Mouse (Mus musculus) lung, postnatal 0 days (tissue): ENCODE measurements around the gene Trappc4. TPM values are rescaled to one million over a fixed set of nuclear protein-coding genes. Genes with fewer than 3 reads are reported as not detected.
A peak's percentile ranks its signal among the peaks of the same experiment; 100 is the strongest.
"Not testable (repeated sequence)": the region's sequence is repeated elsewhere in the genome, so short reads cannot be mapped to it uniquely, and the experiment has no call there.

Experiments
- ATAC-seq: fragments of 200-750 bp; cut with Nextera tagmentation; 2 replicates; pipeline ENCODE4 v1.8.0; 2017; ENCODE audit warnings: moderate library complexity
- DNase-seq: peaks from one replicate; pipeline ENCODE4 v3.0.0-alpha.2; 2016; ENCODE audit warnings: low spot score
- H3K27ac ChIP-seq: fragments of 300-500 bp; sonication (generic); 2 replicates; pipeline ENCODE4 v1.5.1; 2014; ENCODE audit warnings: antibody characterized with exemption, mild to moderate bottlenecking, low read length, mixed read lengths
- H3K27me3 ChIP-seq: fragments of 300-500 bp; sonication (generic); replicated peaks from 2 replicates; pipeline ENCODE4 v1.6.1; 2014; ENCODE audit warnings: low read length, mixed read lengths; ENCODE audit not compliant: insufficient read depth
- H3K36me3 ChIP-seq: fragments of 300-500 bp; sonication (generic); 2 replicates; pipeline ENCODE4 v1.6.1; 2014; ENCODE audit warnings: low read length, mixed read lengths; ENCODE audit not compliant: insufficient read depth
- H3K4me1 ChIP-seq: fragments of 300-500 bp; sonication (generic); 2 replicates; pipeline ENCODE4 v1.6.1; 2014; ENCODE audit warnings: antibody characterized with exemption, low read depth, low read length, mixed read lengths; ENCODE audit not compliant: insufficient read depth
- H3K4me2 ChIP-seq: fragments of 300-500 bp; sonication (generic); replicated peaks from 2 replicates; pipeline ENCODE4 v1.6.1; 2014; ENCODE audit warnings: low read depth, mild to moderate bottlenecking, low read length, moderate library complexity, mixed read lengths
- H3K4me3 ChIP-seq: fragments of 300-500 bp; sonication (generic); 2 replicates; pipeline ENCODE4 v1.5.1; 2014; ENCODE audit warnings: low read depth, low read length
- H3K9ac ChIP-seq: fragments of 300-500 bp; sonication (generic); replicated peaks from 2 replicates; pipeline ENCODE4 v1.6.1; 2014; ENCODE audit warnings: low read depth, mild to moderate bottlenecking
- H3K9me3 ChIP-seq: fragments of 300-500 bp; sonication (generic); 2 replicates; pipeline ENCODE4 v1.6.1; 2016; ENCODE audit warnings: low read length, mixed read lengths
- CTCF ChIP-seq: IDR thresholded peaks from 2 replicates; pipeline ENCODE4 v1.5.1; 2016; ENCODE audit warnings: antibody characterized with exemption, mild to moderate bottlenecking
- EP300 ChIP-seq: IDR thresholded peaks from 2 replicates; pipeline ENCODE4 v1.6.1; 2016; ENCODE audit warnings: antibody characterized with exemption, mild to moderate bottlenecking, control low read depth
- WGBS: fragments of 180-500 bp; shearing (Covaris S2); extraction: QIAGEN DNeasy Blood & Tissue Kit; methylation state at CpG from one replicate; pipeline ENCODE4 v1.1.7; 2014; 5-methylcytosine and 5-hydroxymethylcytosine counted together
- polyA plus RNA-seq: library from polyadenylated mRNA; unstranded; fragments of >200 nt; fragmentation: Nextera tagmentation; extraction: Ambion mirVana; gene quantifications from 2 replicates; pipeline ENCODE4 v1.2.1, GENCODE M21; 2015

The Trappc4 gene
- polyA plus RNA-seq, 1 experiment from 2014 or later, result 136 TPM

GRCm38 (mm10) chr9:44379054-44379834 lies 28.2 kb downstream of the Trappc4 start, which contains the start of gene Hyou1:
Hyou1 (plus strand) TSS chr9:44379490.
- DNase-seq, result peak; percentile 98
- Histone ChIP-seq H3K4me1 (peaks cover 4% of the 10 kb centered on the region), H3K4me3 (peak within 1 kb of the TSS; percentile 70), H3K27me3 (no peaks in the 10 kb centered on the region), H3K27ac (peak within 1 kb of the TSS; percentile 77), H3K36me3 (peaks cover 17% of the 10 kb centered on the region; the same call in 1 of the 2 replicates), H3K4me2 (peak within 1 kb of the TSS; percentile 93), H3K9me3 (no peaks in the 10 kb centered on the region), H3K9ac (peak within 1 kb of the TSS; percentile 70)
- peak; percentile 99 for ATAC-seq
- under 1% methylated on average over 81 of the region's 83 CpGs for WGBS
- TF ChIP-seq CTCF, result peak; percentile 57
- TF ChIP-seq EP300, result no peak

GRCm38 (mm10) chr9:44378153-44378730 lies 29.2 kb downstream of the Trappc4 start:
- Histone ChIP-seq H3K4me1 (peaks cover 4% of the 10 kb centered on the region), H3K27ac (no peak overlapping the region), H3K36me3 (peaks cover 7% of the 10 kb centered on the region; the same call in 1 of the 2 replicates), H3K27me3 (no peaks in the 10 kb centered on the region), H3K9me3 (no peaks in the 10 kb centered on the region), H3K4me2 (peak overlapping the region; percentile 59), H3K4me3 (peak overlapping the region; percentile 70; the same call in 1 of the 2 replicates), H3K9ac (0 out of 2 replicates have a peak overlapping the region, but pooled peaks have one; percentile 44)
- no peak for ATAC-seq
- no peak for TF ChIP-seq CTCF
- TF ChIP-seq EP300, result no peak
- DNase-seq, result no peak
- 78% methylated on average over 5 of the region's 5 CpGs for WGBS

- not testable (repeated sequence) for H3K36me3 ChIP-seq, H3K27me3 ChIP-seq, ATAC-seq, H3K9ac ChIP-seq, H3K9me3 ChIP-seq, H3K27ac ChIP-seq, DNase-seq, H3K4me2 ChIP-seq, H3K4me3 ChIP-seq, H3K4me1 ChIP-seq
- WGBS, result 84% methylated on average over 2 of the region's 2 CpGs
Observed at GRCm38 (mm10) chr9:44377335-44377734, 30.1 kb downstream of the Trappc4 start.

- DNase-seq (no peak), ATAC-seq (no peak)
- Histone ChIP-seq H3K9me3 (no peaks in the 10 kb centered on the region), H3K36me3 (no peaks in the 10 kb centered on the region), H3K27me3 (no peaks in the 10 kb centered on the region), H3K4me3 (no peak overlapping the region), H3K4me1 (peaks cover 4% of the 10 kb centered on the region), H3K4me2 (no peak overlapping the region), H3K9ac (no peak overlapping the region), H3K27ac (no peak overlapping the region)
- no peak for TF ChIP-seq EP300
- no peak for TF ChIP-seq CTCF
- WGBS, result 77% methylated on average over 6 of the region's 6 CpGs
Observed at GRCm38 (mm10) chr9:44376141-44376540, 31.3 kb downstream of the Trappc4 start.

GRCm38 (mm10) chr9:44373386-44373785 lies 34.0 kb downstream of the Trappc4 start:
- Histone ChIP-seq H3K4me1 (no peaks in the 10 kb centered on the region), H3K4me2 (no peak overlapping the region), H3K4me3 (no peak overlapping the region), H3K27me3 (no peaks in the 10 kb centered on the region), H3K9me3 (no peaks in the 10 kb centered on the region), H3K9ac (no peak overlapping the region), H3K27ac (no peak overlapping the region), H3K36me3 (no peaks in the 10 kb centered on the region)
- DNase-seq, result no peak
- ATAC-seq, result no peak
- no peak for TF ChIP-seq CTCF

- TF ChIP-seq EP300 (no peak), CTCF (peak; percentile 51)
- ATAC-seq (no peak), DNase-seq (no peak)
- WGBS, result 59% methylated on average over 3 of the region's 3 CpGs
- Histone ChIP-seq H3K36me3 (peaks cover 3% of the 10 kb centered on the region; the same call in 1 of the 2 replicates), H3K9me3 (no peaks in the 10 kb centered on the region), H3K27me3 (no peaks in the 10 kb centered on the region), H3K4me1 (no peaks in the 10 kb centered on the region), H3K27ac (no peak overlapping the region), H3K4me3 (no peak overlapping the region), H3K4me2 (no peak overlapping the region), H3K9ac (no peak overlapping the region)
Observed at GRCm38 (mm10) chr9:44364480-44364879, 42.9 kb downstream of the Trappc4 start.

- 40% methylated on average over 4 of the region's 4 CpGs for WGBS
- H3K4me1 ChIP-seq, DNase-seq, H3K27me3 ChIP-seq, H3K9me3 ChIP-seq: not testable (repeated sequence)
- Histone ChIP-seq H3K4me2 (peak overlapping the region; percentile 84), H3K4me3 (peak overlapping the region; percentile 94), H3K36me3 (peaks cover 12% of the 10 kb centered on the region; the same call in 1 of the 2 replicates), H3K9ac (0 out of 2 replicates have a peak overlapping the region, but pooled peaks have one; percentile 93), H3K27ac (peak overlapping the region; percentile 2; the same call in 1 of the 2 replicates)
- peak; percentile 37 for ATAC-seq
Observed at GRCm38 (mm10) chr9:44361931-44362330, 45.5 kb downstream of the Trappc4 start.
